Mouse (Mus musculus) thymus, adult 2 months (tissue): ENCODE data around the gene Atf1.
A peak's percentile ranks its signal among the peaks of the same experiment; 100 is the strongest.

Source experiments
- CTCF ChIP-seq: fragments of 200-500 bp; IDR thresholded peaks from 2 replicates; pipeline ENCODE4 v1.5.1; 2012; ENCODE audit warnings: mild to moderate bottlenecking, control low read depth, low read length, moderate library complexity, borderline replicate concordance; ENCODE audit not compliant: control insufficient read depth, poor library complexity, insufficient read depth; ENCODE audit errors: extremely low read depth
- POLR2A ChIP-seq: fragments of 200-500 bp; IDR thresholded peaks from 2 replicates; pipeline ENCODE4 v1.6.1; 2012; ENCODE audit warnings: mild to moderate bottlenecking, low read length, control low read depth, moderate library complexity; ENCODE audit not compliant: control insufficient read depth, poor library complexity, insufficient read depth; ENCODE audit errors: extremely low read depth

- TF ChIP-seq POLR2A = no peak
- TF ChIP-seq CTCF = 0 out of 2 replicates have a peak, but pooled peaks have one; percentile 28
These were observed 39.1 kb upstream of the Atf1 start for GRCm38 (mm10) chr15:100188542-100188941.
